ENCODE assay signal across 17 mouse cellular contexts in the genomic region with DNA sequence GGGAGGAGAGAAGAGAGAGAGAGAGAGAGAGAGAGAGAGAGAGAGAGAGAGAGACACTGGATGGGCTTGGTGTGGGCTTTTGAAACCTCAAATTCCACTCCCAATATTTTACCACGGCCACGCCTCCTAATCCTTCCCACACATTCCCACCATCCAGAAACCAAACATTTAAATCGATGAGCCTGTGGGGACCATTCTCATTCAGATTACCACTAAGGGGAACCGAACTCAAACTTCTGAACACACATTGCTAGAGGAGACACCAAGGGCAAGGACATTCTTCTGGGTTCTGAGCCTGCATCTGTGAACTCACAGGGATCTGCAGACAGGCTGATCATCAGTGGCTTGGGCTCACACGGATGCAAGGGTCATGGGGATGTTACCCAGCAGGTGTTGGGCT. TPM values are rescaled to one million over a fixed set of nuclear protein-coding genes. Genes with fewer than 3 reads are reported as not detected.
"Had no signal": no experiment of that assay in that cellular context is flagged by ENCODE, and none has a peak within 500 bp of the region (broad histone marks: within the 10 kb centered on the region; RNA-seq: fewer than 3 reads in every experiment).

No protein-coding gene starts in this region.

- H3K27me3 ChIP-seq: midbrain, embryonic 13.5 days; midbrain, embryonic 15.5 days; neural tube, embryonic 12.5 days; stomach, embryonic 15.5 days had no signal

- H3K4me1 ChIP-seq: midbrain, embryonic 13.5 days; midbrain, embryonic 15.5 days; neural tube, embryonic 12.5 days; stomach, embryonic 15.5 days had no signal

- H3K9me3 ChIP-seq: midbrain, embryonic 13.5 days; midbrain, embryonic 15.5 days; neural tube, embryonic 12.5 days; stomach, embryonic 15.5 days had no signal

- ATAC-seq: midbrain, embryonic 13.5 days; midbrain, embryonic 15.5 days had no signal

- H3K9ac ChIP-seq: lung, embryonic 14.5 days; midbrain, embryonic 13.5 days; midbrain, embryonic 15.5 days; neural tube, embryonic 12.5 days; stomach, embryonic 15.5 days had no signal

- H3K4me3 ChIP-seq: midbrain, embryonic 13.5 days; midbrain, embryonic 15.5 days; neural tube, embryonic 12.5 days; stomach, embryonic 15.5 days had no signal

- H3K27ac ChIP-seq: midbrain, embryonic 13.5 days; midbrain, embryonic 15.5 days; neural tube, embryonic 12.5 days had no signal

- DNase-seq: lung, adult 18-20 months; lung, embryonic 14.5 days; lung, postnatal 14 days; lung, postnatal 4 days; right cerebral cortex, postnatal 14 days; thymus, adult 2 months; thymus, postnatal 25 days; thymus, postnatal 4 days had no signal

- H3K4me2 ChIP-seq: lung, embryonic 14.5 days; midbrain, embryonic 11.5 days; midbrain, embryonic 13.5 days; midbrain, embryonic 15.5 days; neural tube, embryonic 12.5 days; stomach, embryonic 15.5 days had no signal

- H3K36me3 ChIP-seq: midbrain, embryonic 13.5 days; midbrain, embryonic 15.5 days; neural tube, embryonic 12.5 days; stomach, embryonic 15.5 days had no signal

RNA-seq across cellular contexts. Expression of a gene that starts 2.9 kb away (rescaled TPM):
- total RNA-seq: megakaryocyte, adult 5-6 weeks; megakaryocyte-erythroid progenitor cell, adult 5-6 weeks; monocyte, adult 5-6 weeks; neutrophil, adult 5-6 weeks had no signal
